Mouse (Mus musculus) heart, embryonic 10.5 days (tissue): ENCODE data around the gene Ngdn. TPM values are rescaled to one million over a fixed set of nuclear protein-coding genes. Genes with fewer than 3 reads are reported as not detected.

Source experiments
- DNase-seq: peaks from one replicate; pipeline ENCODE4 v3.0.0-alpha.2; 2017; ENCODE audit warnings: low spot score
- H3K27ac ChIP-seq: fragments of 300-500 bp; sonication (generic); 2 replicates; pipeline ENCODE4 v1.5.1; 2016; ENCODE audit warnings: mild to moderate bottlenecking
- H3K27me3 ChIP-seq: fragments of 300-500 bp; sonication (generic); 2 replicates; pipeline ENCODE4 v1.6.1; 2016; ENCODE audit warnings: mild to moderate bottlenecking; ENCODE audit not compliant: poor library complexity, insufficient read depth, severe bottlenecking
- H3K36me3 ChIP-seq: fragments of 300-500 bp; sonication (generic); 2 replicates; pipeline ENCODE4 v1.6.1; 2016; ENCODE audit warnings: mild to moderate bottlenecking, moderate library complexity
- H3K4me1 ChIP-seq: fragments of 300-500 bp; sonication (generic); 2 replicates; pipeline ENCODE4 v1.6.1; 2016; ENCODE audit warnings: mild to moderate bottlenecking
- H3K4me3 ChIP-seq: fragments of 300-500 bp; sonication (generic); 2 replicates; pipeline ENCODE4 v1.5.1; 2016; ENCODE audit warnings: mild to moderate bottlenecking, moderate library complexity
- H3K9me3 ChIP-seq: fragments of 300-500 bp; sonication (generic); 2 replicates; pipeline ENCODE4 v1.6.1; 2016; ENCODE audit warnings: mild to moderate bottlenecking, moderate library complexity
- WGBS: fragments of 180-500 bp; shearing (Covaris S2); methylation state at CpG from one replicate; pipeline ENCODE4 v1.1.7; 2016; 5-methylcytosine and 5-hydroxymethylcytosine counted together
- polyA plus RNA-seq: library from polyadenylated mRNA; unstranded; fragments of >200 nt; fragmentation: Nextera tagmentation; extraction: Ambion mirVana; gene quantifications from 2 replicates; pipeline ENCODE4 v1.2.1, GENCODE M21; 2016

Ngdn gene
- polyA plus RNA-seq, 1 experiment from 2014 or later = 88.8 TPM

GRCm38 (mm10) chr14:55053708-55054190 lies 38.5 kb downstream of the Ngdn start:
- H3K27ac ChIP-seq = no peak overlapping the region
- no peak overlapping the region for H3K4me3 ChIP-seq
- WGBS = 84% methylated on average over 17 of the region's 17 CpGs
- DNase-seq = no peak
- H3K4me1 ChIP-seq = no peaks in the 10 kb centered on the region
- H3K36me3 ChIP-seq = no peaks in the 10 kb centered on the region
- H3K27me3 ChIP-seq = peaks cover 17% of the 10 kb centered on the region
- H3K9me3 ChIP-seq = no peaks in the 10 kb centered on the region

GRCm38 (mm10) chr14:55054191-55054749 lies 39.0 kb downstream of the Ngdn start:
- Histone ChIP-seq H3K27ac (no peak overlapping the region), H3K27me3 (peaks cover 17% of the 10 kb centered on the region), H3K4me1 (no peaks in the 10 kb centered on the region), H3K9me3 (no peaks in the 10 kb centered on the region), H3K36me3 (no peaks in the 10 kb centered on the region), H3K4me3 (no peak overlapping the region)
- WGBS = 79% methylated on average over 10 of the region's 10 CpGs
- DNase-seq = no peak

GRCm38 (mm10) chr14:55055167-55055834 lies 40.0 kb downstream of the Ngdn start:
- peaks cover 17% of the 10 kb centered on the region for H3K27me3 ChIP-seq
- 78% methylated on average over 11 of the region's 11 CpGs for WGBS
- H3K27ac ChIP-seq = no peak overlapping the region
- H3K4me3 ChIP-seq = no peak overlapping the region
- no peaks in the 10 kb centered on the region for H3K36me3 ChIP-seq
- DNase-seq = no peak
- H3K9me3 ChIP-seq = no peaks in the 10 kb centered on the region
- peaks cover 8% of the 10 kb centered on the region; the same call in 1 of the 2 replicates for H3K4me1 ChIP-seq

GRCm38 (mm10) chr14:55059009-55059408 lies 43.8 kb downstream of the Ngdn start:
- no peaks in the 10 kb centered on the region for H3K9me3 ChIP-seq
- WGBS = 67% methylated on average over 1 of the region's 1 CpGs
- H3K27me3 ChIP-seq = peaks cover 29% of the 10 kb centered on the region
- no peak overlapping the region for H3K4me3 ChIP-seq
- DNase-seq = no peak
- no peak overlapping the region for H3K27ac ChIP-seq
- 0 out of 2 replicates have a peak, but pooled peaks cover 4% of the 10 kb centered on the region for H3K36me3 ChIP-seq
- peaks cover 33% of the 10 kb centered on the region for H3K4me1 ChIP-seq

- Histone ChIP-seq H3K9me3 (no peaks in the 10 kb centered on the region), H3K36me3 (peaks cover 11% of the 10 kb centered on the region; the same call in 1 of the 2 replicates), H3K4me3 (no peak overlapping the region), H3K27ac (no peak overlapping the region), H3K4me1 (peaks cover 33% of the 10 kb centered on the region), H3K27me3 (peaks cover 33% of the 10 kb centered on the region)
- no peak for DNase-seq
- 54% methylated on average over 5 of the region's 5 CpGs for WGBS
These were observed 44.7 kb downstream of the Ngdn start for GRCm38 (mm10) chr14:55059931-55060330.

- Histone ChIP-seq H3K36me3 (peaks cover 30% of the 10 kb centered on the region), H3K27me3 (peaks cover 45% of the 10 kb centered on the region), H3K4me3 (no peak overlapping the region), H3K9me3 (no peaks in the 10 kb centered on the region), H3K27ac (no peak overlapping the region), H3K4me1 (peaks cover 33% of the 10 kb centered on the region)
- WGBS = 49% methylated on average over 7 of the region's 7 CpGs
- no peak for DNase-seq
These were observed 46.6 kb downstream of the Ngdn start for GRCm38 (mm10) chr14:55061845-55062244.

GRCm38 (mm10) chr14:55062626-55063025 lies 47.4 kb downstream of the Ngdn start:
- peak overlapping the region; percentile 49 for H3K4me3 ChIP-seq
- peaks cover 48% of the 10 kb centered on the region for H3K27me3 ChIP-seq
- peaks cover 38% of the 10 kb centered on the region for H3K36me3 ChIP-seq
- H3K4me1 ChIP-seq = peaks cover 33% of the 10 kb centered on the region
- DNase-seq = peak; percentile 85
- 7% methylated on average over 17 of the region's 17 CpGs for WGBS
- peak overlapping the region; percentile 53; the same call in 1 of the 2 replicates for H3K27ac ChIP-seq
- no peaks in the 10 kb centered on the region for H3K9me3 ChIP-seq

GRCm38 (mm10) chr14:55063117-55063516 lies 47.9 kb downstream of the Ngdn start:
- 79% methylated on average over 5 of the region's 5 CpGs for WGBS
- peak overlapping the region; percentile 49 for H3K4me3 ChIP-seq

GRCm38 (mm10) chr14:55063581-55064381 lies 48.5 kb downstream of the Ngdn start:
- Histone ChIP-seq H3K9me3 (no peaks in the 10 kb centered on the region), H3K36me3 (peaks cover 41% of the 10 kb centered on the region), H3K4me3 (no peak overlapping the region), H3K27me3 (peaks cover 48% of the 10 kb centered on the region), H3K4me1 (peaks cover 33% of the 10 kb centered on the region), H3K27ac (no peak overlapping the region)
- DNase-seq = no peak
- 71% methylated on average over 22 of the region's 22 CpGs for WGBS

More at GRCm38 (mm10) chr14:55063117-55063516, 47.9 kb downstream of the Ngdn start:
- DNase-seq = no peak
- Histone ChIP-seq H3K4me1 (peaks cover 33% of the 10 kb centered on the region), H3K27me3 (peaks cover 48% of the 10 kb centered on the region), H3K36me3 (peaks cover 39% of the 10 kb centered on the region), H3K27ac (peak overlapping the region; percentile 53; the same call in 1 of the 2 replicates), H3K9me3 (no peaks in the 10 kb centered on the region)

GRCm38 (mm10) chr14:55064481-55065370 lies 49.5 kb downstream of the Ngdn start:
- DNase-seq = no peak
- 58% methylated on average over 34 of the region's 35 CpGs for whole genome bisulfite sequencing
- Histone ChIP-seq H3K9me3 (no peaks in the 10 kb centered on the region), H3K4me1 (peaks cover 29% of the 10 kb centered on the region), H3K27me3 (peaks cover 48% of the 10 kb centered on the region), H3K36me3 (peaks cover 41% of the 10 kb centered on the region), H3K4me3 (no peak overlapping the region), H3K27ac (no peak overlapping the region)

- peaks cover 41% of the 10 kb centered on the region for H3K36me3 ChIP-seq
- no peaks in the 10 kb centered on the region for H3K9me3 ChIP-seq
- peaks cover 54% of the 10 kb centered on the region for H3K27me3 ChIP-seq
- no peak for DNase-seq
- H3K4me1 ChIP-seq = peaks cover 25% of the 10 kb centered on the region
- WGBS = 75% methylated on average over 13 of the region's 13 CpGs
- H3K27ac ChIP-seq = no peak overlapping the region
- no peak overlapping the region for H3K4me3 ChIP-seq
These were observed 50.1 kb downstream of the Ngdn start for GRCm38 (mm10) chr14:55065391-55065790.

GRCm38 (mm10) chr14:55066042-55066441 lies 50.8 kb downstream of the Ngdn start:
- H3K4me1 ChIP-seq = peaks cover 24% of the 10 kb centered on the region

More at GRCm38 (mm10) chr14:55066042-55066441, 50.8 kb downstream of the Ngdn start:
- no peaks in the 10 kb centered on the region for H3K9me3 ChIP-seq
- no peak overlapping the region for H3K4me3 ChIP-seq
- H3K27ac ChIP-seq = no peak overlapping the region
- H3K27me3 ChIP-seq = peaks cover 59% of the 10 kb centered on the region
- DNase-seq = no peak
- H3K36me3 ChIP-seq = peaks cover 41% of the 10 kb centered on the region
- 87% methylated on average over 8 of the region's 8 CpGs for WGBS
